Mouse (Mus musculus) midbrain, embryonic 13.5 days (tissue): Measurements from ENCODE around the gene Gm17428. TPM values are rescaled to one million over a fixed set of nuclear protein-coding genes. Genes with fewer than 3 reads are reported as not detected.
"Not testable (repeated sequence)": the region's sequence is repeated elsewhere in the genome, so short reads cannot be mapped to it uniquely, and the experiment has no call there.

Experiments used
- ATAC-seq: fragments of 200-750 bp; cut with Nextera tagmentation; 2 replicates; pipeline ENCODE4 v1.8.0; 2017; ENCODE audit warnings: mild to moderate bottlenecking, moderate TSS enrichment, moderate library complexity
- H3K27ac ChIP-seq: fragments of 300-500 bp; sonication (generic); 2 replicates; pipeline ENCODE4 v1.5.1; 2015; ENCODE audit warnings: inconsistent platforms, mild to moderate bottlenecking, moderate library complexity
- H3K27me3 ChIP-seq: fragments of 300-500 bp; sonication (generic); 2 replicates; pipeline ENCODE4 v1.6.1; 2015; ENCODE audit warnings: mild to moderate bottlenecking, inconsistent platforms
- H3K36me3 ChIP-seq: fragments of 300-500 bp; sonication (generic); 2 replicates; pipeline ENCODE4 v1.6.1; 2015; ENCODE audit warnings: mild to moderate bottlenecking, inconsistent platforms
- H3K4me1 ChIP-seq: fragments of 300-500 bp; sonication (generic); replicated peaks from 2 replicates; pipeline ENCODE4 v1.6.1; 2015; ENCODE audit warnings: inconsistent platforms
- H3K4me2 ChIP-seq: fragments of 300-500 bp; sonication (generic); replicated peaks from 2 replicates; pipeline ENCODE4 v1.6.1; 2015; ENCODE audit warnings: moderate library complexity, mild to moderate bottlenecking, inconsistent platforms
- H3K4me3 ChIP-seq: fragments of 300-500 bp; sonication (generic); replicated peaks from 2 replicates; pipeline ENCODE4 v1.5.1; 2015; ENCODE audit warnings: mild to moderate bottlenecking, inconsistent platforms
- H3K9ac ChIP-seq: fragments of 300-500 bp; sonication (generic); replicated peaks from 2 replicates; pipeline ENCODE4 v1.6.1; 2015; ENCODE audit warnings: mild to moderate bottlenecking, inconsistent platforms
- H3K9me3 ChIP-seq: fragments of 300-500 bp; sonication (generic); 2 replicates; pipeline ENCODE4 v1.6.1; 2016; ENCODE audit warnings: mild to moderate bottlenecking, inconsistent platforms
- WGBS: fragments of 180-500 bp; shearing (Covaris S2); methylation state at CpG from one replicate; pipeline ENCODE4 v1.1.7; 2015; 5-methylcytosine and 5-hydroxymethylcytosine counted together
- polyA plus RNA-seq: library from polyadenylated mRNA; unstranded; fragments of >200 nt; fragmentation: Nextera tagmentation; extraction: Ambion mirVana; gene quantifications from 2 replicates; pipeline ENCODE4 v1.2.1, GENCODE M21; 2015

The Gm17428 gene
- polyA plus RNA-seq, 1 experiment from 2014 or later, result not detected

- H3K9me3 ChIP-seq, result no peaks in the 10 kb centered on the region
- 0 out of 2 replicates have a peak, but pooled peaks cover 2% of the 10 kb centered on the region for H3K27me3 ChIP-seq
- no peak overlapping the region for H3K4me2 ChIP-seq
- H3K27ac ChIP-seq, result no peak overlapping the region
- ATAC-seq, result no peak
- no peak overlapping the region for H3K9ac ChIP-seq
- no peaks in the 10 kb centered on the region for H3K36me3 ChIP-seq
- H3K4me3 ChIP-seq, result no peak overlapping the region
- H3K4me1 ChIP-seq, result no peaks in the 10 kb centered on the region
Observed at GRCm38 (mm10) chr14:54968344-54968743, 8.4 kb upstream of the Gm17428 start.

GRCm38 (mm10) chr14:54972786-54973185 lies 3.9 kb upstream of the Gm17428 start:
- not testable (repeated sequence) for H3K9me3 ChIP-seq, ATAC-seq, H3K36me3 ChIP-seq, H3K27ac ChIP-seq, H3K9ac ChIP-seq, H3K4me2 ChIP-seq, H3K4me3 ChIP-seq, H3K27me3 ChIP-seq
- H3K4me1 ChIP-seq, result peaks cover 12% of the 10 kb centered on the region
- 96% methylated on average over 7 of the region's 11 CpGs for WGBS

GRCm38 (mm10) chr14:54974068-54974791 lies 2.5 kb upstream of the Gm17428 start:
- WGBS, result 70% methylated on average over 6 of the region's 6 CpGs
- Histone ChIP-seq H3K4me2 (no peak overlapping the region), H3K4me1 (peaks cover 12% of the 10 kb centered on the region), H3K4me3 (no peak overlapping the region), H3K36me3 (no peaks in the 10 kb centered on the region), H3K27me3 (0 out of 2 replicates have a peak, but pooled peaks cover 2% of the 10 kb centered on the region), H3K9ac (no peak overlapping the region), H3K9me3 (no peaks in the 10 kb centered on the region), H3K27ac (peak overlapping the region; percentile 80)
- ATAC-seq, result peak; percentile 25; the same call in 1 of the 2 replicates

GRCm38 (mm10) chr14:54978664-54979063 lies 1.9 kb downstream of the Gm17428 start:
- 87% methylated on average over 8 of the region's 8 CpGs for WGBS
- H3K36me3 ChIP-seq, result no peaks in the 10 kb centered on the region
- H3K4me1 ChIP-seq, result peaks cover 10% of the 10 kb centered on the region
- H3K4me3 ChIP-seq, result no peak overlapping the region
- H3K27me3 ChIP-seq, result no peaks in the 10 kb centered on the region
- no peak for ATAC-seq
- H3K27ac ChIP-seq, result no peak overlapping the region
- no peak overlapping the region for H3K4me2 ChIP-seq
- no peaks in the 10 kb centered on the region for H3K9me3 ChIP-seq
- H3K9ac ChIP-seq, result no peak overlapping the region

GRCm38 (mm10) chr14:54981934-54982333 lies 5.2 kb downstream of the Gm17428 start:
- ATAC-seq, result no peak
- Histone ChIP-seq H3K4me3 (no peak overlapping the region), H3K9me3 (no peaks in the 10 kb centered on the region), H3K36me3 (no peaks in the 10 kb centered on the region), H3K9ac (no peak overlapping the region), H3K4me1 (no peaks in the 10 kb centered on the region), H3K4me2 (no peak overlapping the region), H3K27ac (no peak overlapping the region), H3K27me3 (no peaks in the 10 kb centered on the region)
- WGBS, result 95% methylated on average over 7 of the region's 7 CpGs

DNA sequence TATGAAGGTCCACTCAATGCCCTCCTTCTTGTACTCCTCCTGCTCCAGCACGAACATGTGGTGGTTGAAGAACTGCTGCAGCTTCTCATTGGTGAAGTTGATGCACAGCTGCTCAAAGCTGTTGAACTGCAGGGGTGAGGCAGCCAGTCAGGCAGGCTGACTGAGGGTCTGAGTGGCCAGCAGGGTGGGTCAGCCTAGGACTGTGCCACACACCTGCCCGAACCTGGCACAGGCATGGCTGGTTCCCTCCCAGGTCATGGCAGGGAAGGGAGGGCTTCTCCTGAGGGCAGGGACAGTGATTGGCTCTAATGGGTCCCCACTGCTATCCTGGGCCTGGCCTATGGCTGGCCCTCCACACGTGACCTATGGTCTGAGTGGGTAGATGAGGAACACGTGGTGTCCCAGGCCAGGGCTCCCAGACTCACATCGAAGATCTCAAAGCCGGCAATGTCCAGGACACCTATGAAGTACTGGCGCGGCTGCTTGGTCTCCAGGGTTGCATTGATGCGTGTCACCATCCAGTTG lies 11.7 kb downstream of the Gm17428 start:
- not testable (repeated sequence) for H3K9me3 ChIP-seq, H3K27me3 ChIP-seq, H3K9ac ChIP-seq, H3K4me2 ChIP-seq, H3K27ac ChIP-seq, H3K36me3 ChIP-seq, H3K4me1 ChIP-seq, H3K4me3 ChIP-seq, ATAC-seq
- 92% methylated on average over 9 of the region's 9 CpGs for WGBS

GRCm38 (mm10) chr14:54988882-54989281 lies 12.1 kb downstream of the Gm17428 start:
- 92% methylated on average over 13 of the region's 13 CpGs for WGBS

DNA sequence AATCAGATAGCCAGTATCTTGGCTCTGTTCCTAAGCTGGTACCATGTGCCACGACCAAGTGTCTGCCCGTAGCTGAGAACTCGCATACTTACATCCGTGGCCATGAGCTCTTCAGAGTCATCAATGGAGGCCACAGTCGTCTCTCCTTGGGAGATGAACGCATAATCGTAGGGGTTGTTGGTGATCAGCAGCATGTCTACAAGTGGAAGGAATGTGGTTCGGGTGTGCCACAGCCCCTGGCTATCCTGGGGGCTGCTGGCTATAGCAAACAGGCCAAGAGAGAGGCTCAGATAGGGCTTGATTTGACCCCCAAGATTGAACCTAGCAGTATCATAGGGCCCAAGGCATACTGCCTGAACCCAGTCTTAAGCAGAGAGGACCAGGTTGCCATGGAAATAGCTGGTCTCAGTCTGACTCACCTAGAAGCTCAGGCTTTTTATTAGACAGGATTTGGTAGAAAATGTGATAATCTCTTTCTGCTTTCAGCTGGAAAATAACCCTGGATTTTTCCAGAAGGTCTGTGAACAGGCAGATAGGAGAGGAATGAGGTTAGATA lies 13.2 kb downstream of the Gm17428 start:
- H3K4me2 ChIP-seq, result no peak overlapping the region
- peaks cover 14% of the 10 kb centered on the region for H3K4me1 ChIP-seq
- no peaks in the 10 kb centered on the region for H3K36me3 ChIP-seq
- 90% methylated on average over 8 of the region's 8 CpGs for WGBS
- H3K9ac ChIP-seq, result no peak overlapping the region
- no peak overlapping the region for H3K4me3 ChIP-seq
- H3K27me3 ChIP-seq, result no peaks in the 10 kb centered on the region
- no peaks in the 10 kb centered on the region for H3K9me3 ChIP-seq
- peak overlapping the region; percentile 41; the same call in 1 of the 2 replicates for H3K27ac ChIP-seq
- ATAC-seq, result no peak

More at GRCm38 (mm10) chr14:54988882-54989281, 12.1 kb downstream of the Gm17428 start:
- Histone ChIP-seq H3K27me3 (no peaks in the 10 kb centered on the region), H3K27ac (no peak overlapping the region), H3K9ac (no peak overlapping the region), H3K9me3 (no peaks in the 10 kb centered on the region), H3K4me2 (no peak overlapping the region), H3K36me3 (no peaks in the 10 kb centered on the region), H3K4me3 (no peak overlapping the region), H3K4me1 (peaks cover 3% of the 10 kb centered on the region)
- no peak for ATAC-seq

GRCm38 (mm10) chr14:54992196-54992595 lies 15.5 kb downstream of the Gm17428 start:
- H3K36me3 ChIP-seq, result no peaks in the 10 kb centered on the region
- no peak overlapping the region for H3K4me3 ChIP-seq
- no peaks in the 10 kb centered on the region for H3K9me3 ChIP-seq
- no peaks in the 10 kb centered on the region for H3K27me3 ChIP-seq
- no peak overlapping the region for H3K9ac ChIP-seq
- WGBS, result 95% methylated on average over 10 of the region's 10 CpGs
- no peak overlapping the region for H3K4me2 ChIP-seq
- H3K4me1 ChIP-seq, result peaks cover 36% of the 10 kb centered on the region
- H3K27ac ChIP-seq, result no peak overlapping the region
- ATAC-seq, result no peak

DNA sequence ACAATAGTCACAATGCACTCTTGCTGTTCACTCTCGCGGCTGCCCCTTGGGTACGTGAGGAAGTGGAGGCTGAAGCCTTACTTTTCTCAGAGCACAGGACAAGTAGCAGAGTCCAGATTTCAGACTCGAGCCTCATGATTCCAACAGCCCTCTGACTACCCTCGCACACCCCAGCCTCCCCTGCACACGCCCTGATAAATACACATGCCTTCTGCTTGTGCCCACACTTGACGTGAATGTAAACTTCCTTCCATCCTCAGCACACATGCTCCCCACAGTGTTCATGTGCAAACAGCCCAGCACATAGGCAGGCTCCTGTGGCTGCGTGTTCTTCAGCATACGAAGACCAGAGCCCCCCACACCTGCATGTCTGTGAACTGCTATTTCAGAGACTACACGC lies 16.9 kb downstream of the Gm17428 start:
- WGBS, result 69% methylated on average over 10 of the region's 10 CpGs
- Histone ChIP-seq H3K27ac (no peak overlapping the region; the same call in 1 of the 2 replicates), H3K27me3 (no peaks in the 10 kb centered on the region), H3K4me1 (peaks cover 40% of the 10 kb centered on the region), H3K4me3 (no peak overlapping the region), H3K36me3 (no peaks in the 10 kb centered on the region), H3K4me2 (no peak overlapping the region), H3K9ac (no peak overlapping the region), H3K9me3 (no peaks in the 10 kb centered on the region)
- ATAC-seq, result no peak

GRCm38 (mm10) chr14:54994136-54994868 lies 17.6 kb downstream of the Gm17428 start, which contains the start of gene Myh7:
Gene Myh7 (minus strand): TSS chr14:54994626.
- peak within 1 kb of the TSS; percentile 54 for H3K9ac ChIP-seq
- ATAC-seq, result no peak; the same call in 1 of the 2 replicates
- H3K4me1 ChIP-seq, result peaks cover 40% of the 10 kb centered on the region
- H3K27me3 ChIP-seq, result no peaks in the 10 kb centered on the region
- 50% methylated on average over 11 of the region's 11 CpGs for WGBS
- peak within 1 kb of the TSS; percentile 94 for H3K27ac ChIP-seq
- H3K4me3 ChIP-seq, result no peak within 1 kb of the TSS
- H3K36me3 ChIP-seq, result no peaks in the 10 kb centered on the region
- H3K4me2 ChIP-seq, result peak within 1 kb of the TSS; percentile 24; the same call in 1 of the 2 replicates
- no peaks in the 10 kb centered on the region for H3K9me3 ChIP-seq

DNA sequence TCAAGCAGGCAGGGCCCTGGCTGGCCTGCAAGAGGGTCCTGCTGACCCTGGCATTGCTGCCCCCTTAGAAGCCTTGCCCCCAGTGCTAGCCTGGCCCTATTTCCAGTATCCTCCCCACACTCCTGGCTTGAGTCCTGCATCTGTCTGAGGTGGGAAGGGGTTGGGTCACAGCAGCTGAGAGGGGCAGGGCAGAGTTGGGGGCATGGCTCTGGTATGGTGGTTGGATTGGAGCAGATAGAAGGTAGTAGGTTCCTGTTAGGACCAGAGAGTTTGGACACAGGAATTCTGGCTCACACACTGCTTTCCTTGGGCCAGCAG lies 18.1 kb downstream of the Gm17428 start:
- 0 out of 2 replicates have a peak overlapping the region, but pooled peaks have one; percentile 19 for H3K9ac ChIP-seq
- peak; percentile 25 for ATAC-seq
- peaks cover 40% of the 10 kb centered on the region for H3K4me1 ChIP-seq
- H3K27me3 ChIP-seq, result no peaks in the 10 kb centered on the region
- no peaks in the 10 kb centered on the region for H3K36me3 ChIP-seq
- peak overlapping the region; percentile 94 for H3K27ac ChIP-seq
- H3K9me3 ChIP-seq, result no peaks in the 10 kb centered on the region
- H3K4me2 ChIP-seq, result no peak overlapping the region
- H3K4me3 ChIP-seq, result no peak overlapping the region
